In the genomic region with DNA sequence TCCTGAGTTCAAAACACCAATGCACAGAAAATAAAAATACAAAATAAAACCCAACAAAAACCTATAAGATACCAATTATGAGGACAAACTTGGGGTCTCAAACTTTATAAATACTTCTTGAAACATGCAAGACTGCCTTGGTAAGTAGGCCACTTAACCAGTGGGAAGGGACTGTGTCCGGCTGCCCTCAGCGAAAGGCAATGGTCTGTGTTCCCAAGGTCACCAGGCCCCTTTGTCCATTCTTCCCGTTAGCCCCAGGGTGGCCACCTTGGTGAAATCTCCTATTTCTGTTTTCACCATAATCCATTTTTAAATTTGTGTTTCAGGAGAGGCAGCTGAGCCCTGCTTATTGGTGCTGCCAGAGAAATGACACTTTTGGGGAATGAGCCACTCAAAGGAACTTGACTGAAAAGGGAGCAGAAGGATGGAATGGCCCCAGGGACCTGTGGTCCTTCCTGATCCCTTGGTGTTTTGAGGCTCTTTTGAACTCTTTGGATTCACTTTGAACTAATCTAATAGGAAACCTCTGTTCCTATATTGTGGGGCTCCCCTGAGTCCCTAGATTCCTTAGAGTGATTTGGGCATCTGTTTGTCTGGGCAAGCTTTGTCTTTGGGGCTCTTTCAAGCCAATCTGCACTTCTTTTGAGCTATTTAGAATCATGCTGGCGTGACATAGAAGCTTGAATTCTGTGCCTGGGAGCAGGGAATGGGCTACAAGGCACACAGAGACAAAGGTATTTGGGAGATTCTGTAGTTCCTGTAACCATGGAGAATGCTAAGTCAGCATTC, we compare ENCODE assay signal across 15 mouse cellular contexts.
DNase-seq lines count a peak whose midpoint lies in the region; ATAC-seq and TF ChIP-seq lines count a peak whose summit lies in the region.
"Had no signal": no experiment of that assay in that cellular context is flagged by ENCODE, and none has a peak within 500 bp of the region (broad histone marks: within the 10 kb centered on the region; RNA-seq: fewer than 3 reads in every experiment).

No protein-coding gene starts in this region.

- no peak overlapping the region for H3K9ac ChIP-seq in forebrain, postnatal 0 days
- H3K9ac ChIP-seq in midbrain, embryonic 14.5 days (replicated peaks; ENCODE audit: low read length): no peak overlapping the region
- H3K9ac ChIP-seq: stomach, embryonic 15.5 days had no signal

- ATAC-seq in forebrain, postnatal 0 days: peak; percentile 80
- ATAC-seq in midbrain, embryonic 14.5 days (ENCODE audit: low FRiP score, low TSS enrichment): peak; percentile 57; the same call in 1 of the 2 replicates
- ATAC-seq: Patski had no signal

- 38% methylated on average over 4 of the region's 4 CpGs for WGBS in forebrain, postnatal 0 days
- 16% methylated on average over 4 of the region's 4 CpGs for WGBS in midbrain, embryonic 14.5 days

- H3K36me3 ChIP-seq in forebrain, postnatal 0 days (ENCODE audit: insufficient read depth): no peaks in the 10 kb centered on the region
- H3K36me3 ChIP-seq in midbrain, embryonic 14.5 days (ENCODE audit: control insufficient read depth, insufficient read depth, low read length): no peaks in the 10 kb centered on the region
- H3K36me3 ChIP-seq: stomach, embryonic 15.5 days had no signal

- H3K4me1 ChIP-seq in forebrain, postnatal 0 days (ENCODE audit: insufficient read depth): peaks cover 7% of the 10 kb centered on the region
- H3K4me1 ChIP-seq in midbrain, embryonic 14.5 days (ENCODE audit: control insufficient read depth, insufficient read depth, low read length): peaks cover 9% of the 10 kb centered on the region; the same call in 1 of the 2 replicates
- H3K4me1 ChIP-seq: stomach, embryonic 15.5 days had no signal

- peak; percentile 20 for DNase-seq in ZHBTc4 (ENCODE audit: low read depth, low spot score)
- DNase-seq in embryo, embryonic 9.5 days (ENCODE audit: extremely low spot score): peak; percentile 31
- no peak for DNase-seq in forebrain, postnatal 0 days
- DNase-seq in midbrain, embryonic 14.5 days: peak; percentile 56
- DNase-seq in urinary bladder, postnatal 14 days (ENCODE audit: low spot score): no peak
- no peak for DNase-seq in right cerebral cortex, postnatal 14 days
- DNase-seq in heart, postnatal 4 days: no peak
- no peak for DNase-seq in cerebellum, adult 9-11 months
- DNase-seq: adrenal gland, adult 8-10 months; gastrocnemius, adult 2 months; heart, adult 18-20 months; thymus, postnatal 4 days had no signal

- H3K4me2 ChIP-seq in forebrain, postnatal 0 days (ENCODE audit: low read depth): no peak overlapping the region
- no peak overlapping the region for H3K4me2 ChIP-seq in midbrain, embryonic 14.5 days (ENCODE audit: low read length)
- H3K4me2 ChIP-seq: stomach, embryonic 15.5 days had no signal

- TF ChIP-seq CTCF in forebrain, postnatal 0 days (IDR thresholded peaks at IDR 0.05; ENCODE audit: low read depth): no peak

- no peak overlapping the region for H3K27ac ChIP-seq in forebrain, postnatal 0 days (ENCODE audit: low read depth, low read length)
- peak overlapping the region; percentile 22 for H3K27ac ChIP-seq in midbrain, embryonic 14.5 days (replicated peaks; ENCODE audit: low read depth, low read length)
- H3K27ac ChIP-seq: gastrocnemius, adult 2 months; stomach, embryonic 15.5 days had no signal

- no peaks in the 10 kb centered on the region for H3K9me3 ChIP-seq in forebrain, postnatal 0 days (ENCODE audit: low read length)
- no peaks in the 10 kb centered on the region for H3K9me3 ChIP-seq in midbrain, embryonic 14.5 days (ENCODE audit: control insufficient read depth, low read length)
- H3K9me3 ChIP-seq: stomach, embryonic 15.5 days had no signal

- no peak overlapping the region for H3K4me3 ChIP-seq in forebrain, postnatal 0 days (ENCODE audit: low read depth, low read length)
- H3K4me3 ChIP-seq in midbrain, embryonic 14.5 days (replicated peaks; ENCODE audit: low read depth, low read length): no peak overlapping the region
- H3K4me3 ChIP-seq: erythroblast, embryonic 14.5 days; gastrocnemius, adult 2 months; stomach, embryonic 15.5 days had no signal

- no peaks in the 10 kb centered on the region for H3K27me3 ChIP-seq in forebrain, postnatal 0 days (ENCODE audit: insufficient read depth, low read length)
- no peaks in the 10 kb centered on the region for H3K27me3 ChIP-seq in midbrain, embryonic 14.5 days (ENCODE audit: control insufficient read depth, insufficient read depth, low read length)
- H3K27me3 ChIP-seq: Patski; stomach, embryonic 15.5 days had no signal

Comparison
In these comparisons a context has a peak if more than half of its experiments do, and no peak if none do; other contexts are left out.
1. DNase-seq: peak in ZHBTc4 (single experiment), embryo, embryonic 9.5 days (single experiment) and midbrain, embryonic 14.5 days (single experiment); none in forebrain, postnatal 0 days (single experiment), urinary bladder, postnatal 14 days (single experiment), right cerebral cortex, postnatal 14 days (single experiment), heart, postnatal 4 days (single experiment) and cerebellum, adult 9-11 months (single experiment).